Mouse (Mus musculus) limb, embryonic 15.5 days (tissue): ENCODE measurements around the gene Spcs2. TPM values are rescaled to one million over a fixed set of nuclear protein-coding genes. Genes with fewer than 3 reads are reported as not detected.

Source experiments
- ATAC-seq: fragments of 200-750 bp; cut with Nextera tagmentation; 2 replicates; pipeline ENCODE4 v1.8.0; 2017; ENCODE audit warnings: low read depth, moderate TSS enrichment; ENCODE audit not compliant: insufficient number of reproducible peaks, low FRiP score, low TSS enrichment
- H3K27ac ChIP-seq: fragments of 300-500 bp; sonication (generic); 2 replicates; pipeline ENCODE4 v1.5.1; 2015; ENCODE audit warnings: moderate library complexity, mild to moderate bottlenecking, inconsistent platforms
- H3K27me3 ChIP-seq: fragments of 300-500 bp; sonication (generic); 2 replicates; pipeline ENCODE4 v1.6.1; 2015; ENCODE audit warnings: inconsistent platforms
- H3K36me3 ChIP-seq: fragments of 300-500 bp; sonication (generic); 2 replicates; pipeline ENCODE4 v1.6.1; 2015; ENCODE audit warnings: inconsistent platforms
- H3K4me1 ChIP-seq: fragments of 300-500 bp; sonication (generic); 2 replicates; pipeline ENCODE4 v1.6.1; 2015; ENCODE audit warnings: inconsistent platforms
- H3K4me2 ChIP-seq: fragments of 300-500 bp; sonication (generic); 2 replicates; pipeline ENCODE4 v1.6.1; 2015; ENCODE audit warnings: mild to moderate bottlenecking, inconsistent platforms
- H3K4me3 ChIP-seq: fragments of 300-500 bp; sonication (generic); 2 replicates; pipeline ENCODE4 v1.5.1; 2015; ENCODE audit warnings: mild to moderate bottlenecking, inconsistent platforms
- H3K9ac ChIP-seq: fragments of 300-500 bp; sonication (generic); 2 replicates; pipeline ENCODE4 v1.6.1; 2015; ENCODE audit warnings: inconsistent platforms
- H3K9me3 ChIP-seq: fragments of 300-500 bp; sonication (generic); 2 replicates; pipeline ENCODE4 v1.6.1; 2016; ENCODE audit warnings: inconsistent platforms
- WGBS: fragments of 180-500 bp; shearing (Covaris S2); methylation state at CpG from one replicate; pipeline ENCODE4 v1.1.7; 2015; 5-methylcytosine and 5-hydroxymethylcytosine counted together
- polyA plus RNA-seq: library from polyadenylated mRNA; unstranded; fragments of >200 nt; fragmentation: Nextera tagmentation; extraction: Ambion mirVana; gene quantifications from 2 replicates; pipeline ENCODE4 v1.2.1, GENCODE M21; 2015

Spcs2 gene
- polyA plus RNA-seq, result 338 and 353 TPM in 2 replicates

GRCm38 (mm10) chr7:99863362-99863761, at the start of gene Spcs2:
TSS of gene Spcs2 (minus strand) at chr7:99863462.
- 39% methylated on average over 7 of the region's 7 CpGs for WGBS
- 0 out of 2 replicates have a peak, but pooled peaks cover 2% of the 10 kb centered on the region for H3K4me1 ChIP-seq
- no peaks in the 10 kb centered on the region for H3K27me3 ChIP-seq
- H3K4me2 ChIP-seq, result no peak within 1 kb of the TSS
- no peaks in the 10 kb centered on the region for H3K9me3 ChIP-seq
- H3K27ac ChIP-seq, result no peak within 1 kb of the TSS
- no peak within 1 kb of the TSS for H3K9ac ChIP-seq
- H3K4me3 ChIP-seq, result no peak within 1 kb of the TSS
- ATAC-seq, result no peak
- H3K36me3 ChIP-seq, result no peaks in the 10 kb centered on the region

GRCm38 (mm10) chr7:99911038-99911437, 47.8 kb upstream of the Spcs2 start:
- Histone ChIP-seq H3K9ac (no peak overlapping the region), H3K27me3 (no peaks in the 10 kb centered on the region; the same call in 1 of the 2 replicates), H3K27ac (no peak overlapping the region), H3K9me3 (no peaks in the 10 kb centered on the region), H3K36me3 (no peaks in the 10 kb centered on the region), H3K4me2 (no peak overlapping the region), H3K4me3 (no peak overlapping the region), H3K4me1 (0 out of 2 replicates have a peak, but pooled peaks cover 4% of the 10 kb centered on the region)
- 72% methylated on average over 5 of the region's 5 CpGs for WGBS
- ATAC-seq, result no peak

DNA sequence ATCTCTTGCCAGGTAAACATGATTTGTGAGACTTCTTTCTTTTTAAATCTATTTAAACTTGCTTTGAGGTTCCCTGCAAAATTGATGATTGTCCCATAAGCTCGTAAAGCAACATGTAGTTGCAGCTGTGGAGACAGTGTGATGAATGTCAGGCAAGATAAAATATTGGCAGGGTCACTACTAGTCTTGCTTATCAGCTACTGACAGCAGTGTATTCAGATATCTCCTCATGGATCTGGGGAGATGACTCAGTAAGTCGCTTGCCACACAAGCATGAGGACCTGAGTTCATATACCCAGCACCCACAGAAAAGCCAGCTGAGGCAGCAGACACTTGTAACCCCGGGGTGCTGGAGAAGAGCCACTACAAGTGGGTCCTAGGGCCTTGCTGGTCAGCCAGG, 44.2 kb upstream of the Spcs2 start:
- Histone ChIP-seq H3K4me3 (no peak overlapping the region), H3K9ac (no peak overlapping the region), H3K9me3 (no peaks in the 10 kb centered on the region), H3K36me3 (no peaks in the 10 kb centered on the region), H3K27ac (no peak overlapping the region), H3K4me2 (no peak overlapping the region), H3K4me1 (no peaks in the 10 kb centered on the region), H3K27me3 (no peaks in the 10 kb centered on the region)
- 70% methylated on average over 3 of the region's 3 CpGs for WGBS
- ATAC-seq, result no peak

DNA sequence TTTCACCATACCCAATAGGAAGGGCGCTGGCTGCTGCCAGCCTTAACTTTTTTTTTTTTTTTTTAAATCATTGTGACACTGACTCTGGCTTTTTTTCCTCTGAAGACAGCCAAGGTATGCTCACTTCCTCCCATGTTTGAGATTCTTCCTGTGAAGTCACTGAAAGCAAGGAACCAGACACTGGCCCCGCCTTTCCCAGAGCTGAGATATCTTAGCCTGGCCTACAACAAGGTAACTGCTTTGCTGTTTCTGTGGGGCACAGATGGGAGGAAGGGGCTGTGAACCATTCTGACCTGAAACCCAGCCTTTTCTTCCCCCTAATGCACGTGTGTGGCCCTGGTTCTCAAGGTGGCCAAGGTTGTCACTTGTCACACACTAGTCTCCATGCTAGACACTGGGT, 43.1 kb upstream of the Spcs2 start:
- Histone ChIP-seq H3K4me2 (no peak overlapping the region), H3K4me1 (no peaks in the 10 kb centered on the region), H3K4me3 (no peak overlapping the region), H3K27me3 (no peaks in the 10 kb centered on the region), H3K9me3 (no peaks in the 10 kb centered on the region), H3K36me3 (no peaks in the 10 kb centered on the region), H3K27ac (no peak overlapping the region), H3K9ac (no peak overlapping the region)
- no peak for ATAC-seq
- 82% methylated on average over 3 of the region's 3 CpGs for WGBS

DNA sequence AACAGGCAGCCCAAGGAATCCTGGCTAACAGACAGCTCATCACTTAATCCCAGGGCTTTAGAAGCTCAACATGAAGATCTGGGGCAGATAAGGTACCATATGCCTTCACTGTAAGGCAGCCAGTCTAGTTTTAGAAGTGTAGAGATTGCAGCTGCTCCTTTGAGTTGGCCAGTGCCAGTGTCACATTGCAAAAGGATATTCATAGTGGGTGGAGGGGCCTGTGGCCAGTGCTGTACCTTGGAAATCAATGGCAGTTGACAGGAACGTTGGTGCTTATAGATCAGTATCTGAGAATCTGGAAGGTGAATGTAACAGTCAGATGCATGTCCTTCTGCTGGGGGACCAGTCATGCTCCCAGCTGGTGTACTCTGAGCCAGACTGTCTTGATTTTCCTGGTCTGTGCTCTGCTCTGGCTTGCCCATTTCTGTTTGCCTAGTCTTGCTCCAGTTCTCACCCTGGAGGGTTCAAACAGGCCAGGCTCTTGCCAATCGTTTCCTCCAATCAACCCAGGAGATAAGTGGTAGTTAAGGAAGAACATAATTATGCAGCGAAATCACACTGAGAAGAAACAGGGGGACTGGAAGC, 41.3 kb upstream of the Spcs2 start:
- Histone ChIP-seq H3K4me2 (no peak overlapping the region), H3K9ac (no peak overlapping the region), H3K4me3 (no peak overlapping the region), H3K9me3 (no peaks in the 10 kb centered on the region), H3K4me1 (no peaks in the 10 kb centered on the region), H3K36me3 (no peaks in the 10 kb centered on the region), H3K27me3 (no peaks in the 10 kb centered on the region), H3K27ac (no peak overlapping the region)
- WGBS, result 39% methylated on average over 3 of the region's 3 CpGs
- ATAC-seq, result no peak

DNA sequence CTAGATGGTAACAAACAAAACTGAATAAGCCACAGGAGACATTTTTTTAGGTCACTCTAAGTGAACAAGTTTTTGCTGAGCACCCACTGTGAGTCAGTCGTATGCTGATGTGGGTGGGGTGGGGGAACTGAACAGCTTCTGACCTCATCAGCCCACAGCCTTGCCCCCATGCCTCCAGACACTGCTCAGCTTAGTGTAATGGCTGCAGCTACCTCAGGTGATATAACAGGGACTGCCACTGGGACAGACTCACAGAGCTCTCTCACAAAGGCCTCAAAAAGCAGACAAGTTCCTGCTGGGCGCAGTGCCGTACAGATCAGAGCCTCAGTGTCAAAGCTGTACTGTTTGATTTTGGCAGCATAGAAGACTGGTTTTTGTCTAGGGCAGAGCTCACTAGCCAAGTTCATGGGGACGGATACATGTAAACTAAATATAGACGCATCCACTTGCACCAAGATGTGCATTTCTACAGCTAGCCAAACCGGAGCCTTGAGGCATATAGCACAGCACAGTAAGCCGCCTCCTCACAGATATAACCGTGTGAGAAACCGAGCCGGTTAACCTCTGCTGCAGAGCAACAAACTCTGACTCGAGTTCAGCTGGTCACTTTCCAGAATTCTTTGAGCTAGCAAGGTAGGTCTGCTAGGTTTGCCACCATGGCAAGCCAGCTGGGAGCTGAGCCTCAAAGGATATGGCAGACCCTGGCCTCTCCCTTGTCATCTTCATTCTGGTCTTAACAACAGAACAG, 39.8 kb upstream of the Spcs2 start:
- Histone ChIP-seq H3K9ac (no peak overlapping the region), H3K4me2 (no peak overlapping the region), H3K4me1 (no peaks in the 10 kb centered on the region), H3K4me3 (no peak overlapping the region), H3K27me3 (no peaks in the 10 kb centered on the region), H3K9me3 (no peaks in the 10 kb centered on the region), H3K36me3 (no peaks in the 10 kb centered on the region), H3K27ac (no peak overlapping the region)
- WGBS, result 65% methylated on average over 11 of the region's 11 CpGs
- no peak for ATAC-seq

GRCm38 (mm10) chr7:99902208-99902607, 38.9 kb upstream of the Spcs2 start:
- WGBS, result 73% methylated on average over 4 of the region's 4 CpGs
- no peak for ATAC-seq
- Histone ChIP-seq H3K4me3 (no peak overlapping the region), H3K9me3 (no peaks in the 10 kb centered on the region), H3K9ac (no peak overlapping the region), H3K4me1 (no peaks in the 10 kb centered on the region), H3K27ac (no peak overlapping the region), H3K27me3 (no peaks in the 10 kb centered on the region), H3K4me2 (no peak overlapping the region), H3K36me3 (no peaks in the 10 kb centered on the region)

DNA sequence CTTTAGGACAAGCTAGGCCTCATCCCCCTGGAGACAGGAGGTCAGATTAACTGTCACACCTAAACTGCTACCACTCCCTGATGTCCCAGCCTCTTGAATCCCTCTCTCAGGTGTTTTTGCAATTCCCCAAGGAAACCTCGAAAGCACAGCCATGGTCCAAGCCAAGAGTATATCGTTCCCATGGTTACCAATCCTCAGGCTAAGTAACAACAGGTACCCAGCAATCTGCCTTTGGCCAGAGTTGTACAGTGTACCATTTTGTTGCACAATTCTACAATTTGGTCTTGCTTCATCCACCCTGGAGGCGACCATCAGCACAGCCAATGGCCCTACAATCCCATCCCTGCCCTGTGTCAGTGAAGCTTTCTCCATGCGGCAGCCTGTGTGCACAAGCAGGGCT, 33.6 kb upstream of the Spcs2 start:
- Histone ChIP-seq H3K36me3 (no peaks in the 10 kb centered on the region), H3K9me3 (no peaks in the 10 kb centered on the region), H3K27ac (no peak overlapping the region), H3K4me1 (no peaks in the 10 kb centered on the region), H3K4me2 (no peak overlapping the region), H3K27me3 (no peaks in the 10 kb centered on the region), H3K4me3 (no peak overlapping the region), H3K9ac (no peak overlapping the region)
- 82% methylated on average over 4 of the region's 4 CpGs for WGBS
- ATAC-seq, result no peak

DNA sequence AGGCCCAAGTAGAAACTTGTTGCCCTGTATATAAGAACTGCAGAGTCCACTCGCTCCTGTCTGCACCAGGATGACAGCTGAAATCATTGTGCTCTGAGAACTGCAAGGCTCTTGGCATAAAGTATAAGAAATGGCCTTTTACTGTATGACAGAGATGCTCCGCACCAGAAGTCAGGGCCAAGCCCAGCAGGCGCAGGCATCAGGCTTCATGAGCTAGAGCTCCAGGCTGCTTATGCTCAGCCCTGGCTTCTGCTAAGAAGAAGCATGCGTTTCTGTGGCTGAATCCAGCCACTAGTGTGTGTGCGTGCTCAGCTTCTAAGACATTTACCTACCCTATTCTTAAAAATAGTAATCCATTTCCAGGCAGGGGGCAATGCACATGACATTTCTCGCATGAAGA, 31.2 kb upstream of the Spcs2 start:
- ATAC-seq, result no peak
- Histone ChIP-seq H3K4me3 (no peak overlapping the region), H3K27me3 (no peaks in the 10 kb centered on the region), H3K9me3 (no peaks in the 10 kb centered on the region), H3K36me3 (no peaks in the 10 kb centered on the region), H3K27ac (no peak overlapping the region), H3K4me1 (0 out of 2 replicates have a peak, but pooled peaks cover 3% of the 10 kb centered on the region), H3K4me2 (no peak overlapping the region), H3K9ac (no peak overlapping the region)
- 79% methylated on average over 6 of the region's 6 CpGs for WGBS

- no peak overlapping the region for H3K9ac ChIP-seq
- 0 out of 2 replicates have a peak, but pooled peaks cover 3% of the 10 kb centered on the region for H3K4me1 ChIP-seq
- 84% methylated on average over 3 of the region's 3 CpGs for WGBS
- no peak overlapping the region for H3K27ac ChIP-seq
- no peak for ATAC-seq
- no peaks in the 10 kb centered on the region for H3K9me3 ChIP-seq
- H3K27me3 ChIP-seq, result no peaks in the 10 kb centered on the region
- H3K4me2 ChIP-seq, result no peak overlapping the region
- no peaks in the 10 kb centered on the region for H3K36me3 ChIP-seq
- H3K4me3 ChIP-seq, result no peak overlapping the region
Measured at GRCm38 (mm10) chr7:99893967-99894366, 30.7 kb upstream of the Spcs2 start.

GRCm38 (mm10) chr7:99892351-99892750, 29.1 kb upstream of the Spcs2 start:
- no peaks in the 10 kb centered on the region for H3K9me3 ChIP-seq
- 0 out of 2 replicates have a peak, but pooled peaks cover 3% of the 10 kb centered on the region for H3K4me1 ChIP-seq
- H3K27me3 ChIP-seq, result no peaks in the 10 kb centered on the region
- no peak overlapping the region for H3K4me3 ChIP-seq
- no peak for ATAC-seq
- no peak overlapping the region for H3K4me2 ChIP-seq
- 81% methylated on average over 2 of the region's 2 CpGs for WGBS
- no peaks in the 10 kb centered on the region for H3K36me3 ChIP-seq
- no peak overlapping the region for H3K27ac ChIP-seq
- no peak overlapping the region for H3K9ac ChIP-seq

GRCm38 (mm10) chr7:99891471-99891870, 28.2 kb upstream of the Spcs2 start:
- no peaks in the 10 kb centered on the region for H3K36me3 ChIP-seq
- H3K27me3 ChIP-seq, result no peaks in the 10 kb centered on the region
- H3K27ac ChIP-seq, result no peak overlapping the region
- H3K4me1 ChIP-seq, result 0 out of 2 replicates have a peak, but pooled peaks cover 3% of the 10 kb centered on the region
- no peak overlapping the region for H3K4me3 ChIP-seq
- no peaks in the 10 kb centered on the region for H3K9me3 ChIP-seq
- no peak for ATAC-seq
- 63% methylated on average over 3 of the region's 3 CpGs for WGBS
- H3K4me2 ChIP-seq, result no peak overlapping the region
- H3K9ac ChIP-seq, result no peak overlapping the region
